Mouse (Mus musculus) central nervous system, embryonic 18 days (tissue): ENCODE data around the gene Platr25. TPM values are rescaled to one million over a fixed set of nuclear protein-coding genes. Genes with fewer than 3 reads are reported as not detected.

Source experiments
- polyA plus RNA-seq: library from polyadenylated mRNA; depleted of rRNA; stranded (reverse); fragments of >200 nt; gene quantifications from 2 replicates; pipeline ENCODE4 v1.2.3, GENCODE M21; 2012; rRNA removed

Platr25 gene
- 18.4 and 20.3 TPM in 2 replicates for polyA plus RNA-seq

GRCm38 (mm10) chr13:62760432-62761415, at the start of gene Platr25:
Platr25 (minus strand) TSS chr13:62760709.

DNA sequence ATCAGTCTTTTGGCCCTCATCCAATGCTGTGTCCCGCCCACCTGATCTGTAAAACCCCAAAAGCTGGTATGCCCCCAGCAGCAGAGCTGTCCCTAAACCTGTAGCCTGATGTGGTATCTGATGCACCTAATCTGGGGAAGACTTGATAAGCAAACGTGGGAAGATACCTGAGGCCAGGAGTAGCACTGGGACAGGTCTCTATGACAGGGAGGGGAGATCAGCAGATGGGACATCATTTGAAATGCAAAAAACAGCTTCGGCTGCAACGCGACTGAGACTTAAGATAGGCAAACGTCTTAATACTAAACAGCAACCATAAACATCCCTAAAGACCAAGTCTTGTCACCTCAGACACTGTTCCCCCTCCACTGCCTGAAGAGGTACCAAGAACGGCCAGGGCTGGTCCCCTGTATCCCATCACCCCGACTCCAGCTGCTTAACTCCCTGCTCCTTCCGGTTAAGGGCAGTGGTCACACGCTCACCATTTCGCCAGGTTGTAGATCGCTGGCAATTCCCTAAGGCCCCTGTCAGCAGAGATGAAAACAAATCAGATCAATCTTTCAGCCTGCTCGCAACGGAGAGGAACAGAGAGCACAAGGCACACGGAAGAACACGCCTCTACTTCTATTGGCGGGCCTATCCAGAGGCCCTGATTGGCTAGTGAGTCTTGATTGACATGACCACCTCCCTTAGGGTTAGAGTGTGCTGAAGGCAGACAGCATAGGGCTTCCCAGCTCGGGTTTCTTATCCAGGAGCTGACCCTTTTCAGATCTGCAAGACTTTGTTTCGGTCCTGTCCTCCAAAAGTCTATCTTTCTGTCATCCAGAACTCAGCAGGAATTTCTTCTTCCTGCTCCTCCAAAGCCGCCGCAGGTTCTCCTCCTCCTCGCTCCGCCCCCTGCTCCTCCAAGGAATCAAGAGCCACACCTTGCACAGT, 25.0 kb upstream of the Platr25 start, which contains the start of gene Gm5141:
Gene Gm5141 (minus strand): TSS at position 610 of the 936 bp plus-strand sequence.

GRCm38 (mm10) chr13:62623577-62624276, 136.8 kb downstream of the Platr25 start, which contains the start of gene 6720489N17Rik:
6720489N17Rik (minus strand) TSS chr13:62624182.

Other genes starting within 250 kb of the Platr25 start
- not detected in 2 replicates for gene Zfp935, start 202.2 kb downstream of the Platr25 start, polyA plus RNA-seq
- 7.1 and 7.4 TPM in 2 replicates for gene Zfp934, start 189.5 kb downstream of the Platr25 start, polyA plus RNA-seq
- 4.2 and 4.7 TPM in 2 replicates for gene 6720489N17Rik, start 136.5 kb downstream of the Platr25 start, polyA plus RNA-seq
- gene Gm5141, start 25.1 kb upstream of the Platr25 start, polyA plus RNA-seq, result 4.8 and 5.5 TPM in 2 replicates
- gene Fbp2, start 97.7 kb upstream of the Platr25 start, polyA plus RNA-seq, result 0.88 and 1.1 TPM in 2 replicates
- 0.17 and 0.27 TPM in 2 replicates for gene Fbp1, start 127.6 kb upstream of the Platr25 start, polyA plus RNA-seq
- gene 2010111I01Rik, start 204.2 kb upstream of the Platr25 start, polyA plus RNA-seq, result 31.0 and 42.3 TPM in 2 replicates